Mouse (Mus musculus) heart, adult 11 months (tissue): ENCODE measurements around the gene Amdhd2.

Experiments used
- DNase-seq: peaks from one replicate; pipeline ENCODE4 v3.0.0; 2022

The Amdhd2 gene

GRCm38 (mm10) chr17:24163176-24163962 lies at the start of gene Amdhd2:
TSS of gene Amdhd2 (minus strand) at chr17:24163766.
- peak; percentile 100 for DNase-seq

DNA sequence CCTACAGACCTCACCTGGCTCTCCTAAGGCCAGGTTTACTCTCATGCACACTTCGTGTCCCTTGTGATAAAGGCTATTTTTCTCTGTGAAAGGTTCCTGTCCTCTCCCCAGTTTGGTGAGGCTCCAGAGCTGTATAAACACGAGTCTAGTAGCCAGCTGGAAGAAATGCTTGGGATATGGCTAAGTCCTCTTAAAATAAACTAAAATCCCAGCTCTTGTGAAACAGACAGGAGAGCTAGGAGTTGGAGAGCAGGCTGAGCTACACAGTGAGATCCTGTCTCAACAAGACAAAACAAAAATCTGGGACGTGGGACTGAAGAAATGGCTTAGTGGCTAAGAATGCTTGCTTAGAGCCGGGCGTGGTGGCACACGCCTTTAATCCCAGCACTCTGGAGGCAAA lies 49.6 kb upstream of the Amdhd2 start:
- DNase-seq, result no peak

DNA sequence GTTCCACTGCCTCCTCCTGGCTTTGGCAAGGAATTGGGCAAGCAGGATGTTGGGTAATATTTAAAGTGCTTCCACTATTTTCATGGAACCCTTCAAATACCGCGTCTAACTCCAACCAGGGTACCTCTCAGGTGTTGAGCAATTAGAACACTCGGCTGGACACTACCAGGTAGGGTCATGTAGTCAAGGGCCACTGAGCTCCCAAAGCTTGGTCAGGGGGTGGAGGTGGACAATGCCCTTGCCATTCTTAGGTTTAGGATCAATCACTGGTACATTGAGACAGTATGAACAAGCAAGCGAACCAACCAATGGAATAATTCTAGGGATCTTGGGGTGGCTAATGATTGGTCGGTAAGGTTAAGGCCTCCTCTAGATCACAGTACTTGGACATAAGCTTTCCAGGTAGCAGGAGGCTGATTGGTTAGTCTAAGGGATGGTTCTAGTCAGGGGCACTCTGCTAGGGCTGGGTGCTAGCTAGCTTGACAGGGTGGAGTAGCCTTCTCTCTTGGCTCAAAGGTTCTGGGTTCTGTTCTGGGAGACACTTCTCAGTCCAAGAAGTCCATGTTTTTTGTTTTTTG lies 49.0 kb upstream of the Amdhd2 start:
- no peak for DNase-seq

GRCm38 (mm10) chr17:24211631-24212440 lies 48.3 kb upstream of the Amdhd2 start:
- DNase-seq, result peak; percentile 97

DNA sequence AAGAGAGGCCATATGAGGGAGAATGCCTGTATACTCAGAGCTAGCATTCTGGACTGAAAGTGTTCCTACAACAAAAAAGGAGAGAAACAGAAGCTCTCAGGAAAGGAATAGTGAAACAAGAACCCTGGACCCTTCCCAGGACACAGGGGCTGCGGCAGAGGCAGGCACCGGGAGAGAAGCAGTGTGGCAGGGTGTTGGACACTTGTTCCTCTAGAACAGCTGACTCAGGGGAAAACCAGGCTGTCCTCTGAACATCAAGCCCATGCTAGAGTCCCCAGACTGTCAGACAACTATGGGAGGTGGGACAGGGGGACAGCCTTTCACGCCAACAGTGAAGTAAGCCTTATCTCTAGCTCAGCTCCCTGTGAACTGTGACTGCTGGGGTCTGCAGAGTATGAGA lies 47.0 kb upstream of the Amdhd2 start:
- no peak for DNase-seq

DNA sequence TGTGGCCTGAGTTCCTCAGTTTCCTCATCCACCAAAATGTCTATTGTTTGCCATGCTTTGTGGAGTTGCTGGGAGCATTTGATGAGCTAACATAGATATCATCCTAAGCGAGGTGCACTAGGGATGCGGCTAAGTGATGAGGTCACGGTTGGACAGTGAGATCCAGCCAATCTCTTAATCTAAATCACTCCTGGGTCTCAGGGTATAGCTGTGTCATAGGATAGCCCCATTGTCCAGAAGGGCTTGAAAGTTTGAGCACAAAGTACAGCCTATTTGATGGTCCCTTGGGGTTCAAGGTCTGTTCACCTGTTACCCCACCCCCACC lies 46.3 kb upstream of the Amdhd2 start:
- DNase-seq, result no peak

- peak; percentile 96 for DNase-seq
Observed at GRCm38 (mm10) chr17:24209043-24209915, 45.7 kb upstream of the Amdhd2 start, which contains the start of gene Ntn3. TSS of gene Ntn3 (minus strand) at chr17:24209531.

DNA sequence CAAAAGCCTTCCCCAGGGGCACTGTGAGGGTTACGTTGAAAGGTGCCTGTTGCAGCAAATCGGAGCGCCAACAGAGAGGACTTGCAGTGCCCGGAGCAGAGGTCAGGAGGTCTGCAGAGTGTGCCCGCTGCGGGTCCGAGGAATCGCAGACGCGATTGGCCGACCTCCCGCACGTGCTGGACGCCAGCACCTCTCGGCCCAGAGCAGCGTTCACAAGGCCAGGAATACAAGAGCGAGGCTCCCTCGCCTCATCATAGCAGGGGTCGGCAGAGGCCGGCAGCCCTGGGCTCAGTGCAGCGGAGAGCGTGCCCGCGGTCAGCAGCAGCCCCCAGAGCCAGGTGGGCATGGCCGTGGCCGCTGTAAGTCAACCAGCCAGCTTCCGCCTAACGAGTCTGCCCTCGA lies 45.1 kb upstream of the Amdhd2 start:
- DNase-seq, result peak; percentile 91

DNA sequence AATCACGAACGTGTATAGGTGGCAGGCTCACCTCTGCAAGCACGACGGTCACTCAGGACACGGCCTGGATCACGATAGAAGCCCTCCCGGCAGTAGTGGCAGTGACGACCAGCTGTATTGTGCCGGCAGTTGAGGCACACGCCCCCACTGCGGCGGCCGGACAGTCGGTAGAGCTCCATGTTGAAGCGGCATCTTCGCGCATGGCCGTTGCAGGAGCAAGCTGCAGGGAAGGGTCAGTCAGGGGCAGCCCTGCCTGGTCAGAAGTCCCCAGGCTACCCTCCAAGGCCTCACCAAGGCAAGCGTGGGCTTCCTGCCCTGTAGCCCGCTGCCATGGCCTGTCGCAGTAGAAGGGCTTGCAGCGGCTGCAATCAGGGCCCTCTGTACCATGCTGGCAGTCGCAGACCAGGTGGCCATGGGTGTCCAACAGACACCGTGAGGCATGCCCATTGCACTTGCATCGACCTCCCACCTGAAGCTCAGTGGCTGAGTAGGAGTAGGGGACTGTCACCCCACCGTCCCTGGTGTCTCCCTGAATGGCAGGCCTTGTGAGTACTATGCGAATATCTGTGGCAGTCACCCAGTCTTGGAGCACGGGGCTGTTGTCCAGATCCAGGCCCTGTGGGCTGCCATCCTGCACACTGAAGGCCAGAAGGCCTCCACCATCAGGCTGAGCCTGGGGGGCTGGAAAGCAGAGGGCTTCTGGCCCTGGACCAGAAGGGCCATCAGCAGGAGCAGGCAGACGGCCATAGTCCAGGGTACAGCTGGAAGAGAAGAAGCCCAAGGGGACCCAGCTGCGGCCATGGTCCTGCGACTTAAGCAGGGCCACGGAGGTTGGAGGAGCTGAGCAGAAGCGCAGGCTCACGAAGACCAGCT lies 44.4 kb upstream of the Amdhd2 start:
- DNase-seq, result peak; percentile 92

GRCm38 (mm10) chr17:24206451-24207351 lies 43.1 kb upstream of the Amdhd2 start:
- DNase-seq, result peak; percentile 96

DNA sequence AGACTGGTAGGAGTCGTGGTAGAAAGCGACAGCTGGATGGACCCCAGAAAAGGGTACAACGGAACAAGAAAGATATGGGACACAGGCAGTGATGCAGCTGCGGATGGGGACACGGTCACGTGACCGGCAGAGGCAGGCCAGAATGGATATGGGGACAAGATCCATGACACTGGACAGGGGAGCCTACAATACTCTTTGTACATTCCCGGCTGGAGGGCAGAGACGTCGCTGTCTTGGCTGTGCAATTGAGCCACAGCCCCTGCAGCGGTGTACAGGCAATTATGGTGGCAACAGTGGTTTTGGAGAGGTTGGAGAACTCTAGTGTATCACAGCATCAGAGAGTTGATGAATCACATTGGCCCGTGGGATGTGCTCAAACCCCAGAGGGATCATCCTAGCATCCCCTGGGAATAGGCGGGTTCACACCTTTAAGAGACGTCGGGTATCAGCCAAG lies 42.4 kb upstream of the Amdhd2 start:
- DNase-seq, result peak; percentile 92

GRCm38 (mm10) chr17:24205284-24205888 lies 41.8 kb upstream of the Amdhd2 start, which contains the start of gene Tbc1d24:
TSS of gene Tbc1d24 (minus strand) at chr17:24205562.
- DNase-seq, result peak; percentile 99

GRCm38 (mm10) chr17:24204846-24205245 lies 41.3 kb upstream of the Amdhd2 start:
- DNase-seq, result peak; percentile 93

DNA sequence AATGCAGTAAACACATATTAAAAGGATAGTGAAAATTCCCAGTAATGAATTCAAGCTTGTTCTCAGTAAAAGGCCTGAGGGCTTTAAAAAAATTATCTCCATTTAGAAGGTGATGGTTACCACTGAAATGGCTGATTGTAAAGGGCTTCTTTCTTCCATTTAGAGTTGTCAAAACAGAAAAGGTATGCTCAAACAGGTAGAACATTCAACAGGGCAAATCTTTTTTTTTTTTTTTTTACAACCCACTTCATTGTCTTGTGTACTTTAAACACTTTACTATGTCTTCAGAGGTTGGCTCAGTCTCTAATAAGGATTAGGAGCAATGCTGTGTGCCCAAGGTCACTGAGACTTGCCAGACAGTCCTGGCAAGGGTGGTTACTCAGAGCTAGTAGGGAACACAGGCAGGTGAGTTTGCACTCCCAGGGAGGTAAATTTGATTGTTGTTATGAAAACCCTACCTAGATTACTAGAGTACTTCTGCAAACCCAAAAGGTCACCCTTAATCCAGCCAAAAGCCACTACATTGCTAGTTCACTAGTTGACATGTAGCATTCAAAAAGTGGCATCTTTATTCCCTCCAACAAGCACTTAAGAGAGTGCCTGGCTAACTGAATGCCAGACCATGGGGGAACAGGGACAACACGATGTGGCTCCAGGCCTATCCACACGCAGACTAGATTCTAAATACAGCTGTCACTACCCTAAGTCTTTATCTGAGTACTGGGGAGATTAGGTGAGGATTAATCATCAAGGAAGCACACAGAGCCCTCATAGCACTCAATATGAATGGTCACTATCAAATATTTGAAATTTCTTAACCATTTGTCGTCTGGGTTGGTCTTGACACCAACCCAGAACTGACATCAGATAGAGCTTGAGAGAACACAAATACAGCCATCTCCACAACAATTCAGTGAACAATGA lies 40.3 kb upstream of the Amdhd2 start:
- DNase-seq, result no peak

- DNase-seq, result no peak
Observed at GRCm38 (mm10) chr17:24203068-24203467, 39.5 kb upstream of the Amdhd2 start.

DNA sequence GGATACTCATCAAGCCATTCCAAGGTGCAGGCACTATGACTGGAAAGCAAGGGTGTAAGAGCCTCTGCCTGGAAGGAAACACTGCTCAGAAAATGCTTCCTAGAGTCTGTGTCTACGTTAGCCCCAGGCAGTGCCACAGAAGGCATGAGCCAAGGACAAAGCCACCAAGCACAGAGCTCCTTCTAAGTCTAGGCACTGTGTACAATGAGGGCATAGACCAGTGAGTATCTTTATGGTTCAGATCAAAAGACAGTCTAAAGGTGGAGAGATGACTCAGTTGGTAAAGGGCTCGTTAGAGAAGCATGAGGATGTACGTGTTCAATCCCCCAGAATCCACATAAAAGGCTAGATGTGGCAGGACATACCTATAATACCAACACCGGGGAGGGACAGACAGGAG lies 37.5 kb upstream of the Amdhd2 start:
- DNase-seq, result no peak

DNA sequence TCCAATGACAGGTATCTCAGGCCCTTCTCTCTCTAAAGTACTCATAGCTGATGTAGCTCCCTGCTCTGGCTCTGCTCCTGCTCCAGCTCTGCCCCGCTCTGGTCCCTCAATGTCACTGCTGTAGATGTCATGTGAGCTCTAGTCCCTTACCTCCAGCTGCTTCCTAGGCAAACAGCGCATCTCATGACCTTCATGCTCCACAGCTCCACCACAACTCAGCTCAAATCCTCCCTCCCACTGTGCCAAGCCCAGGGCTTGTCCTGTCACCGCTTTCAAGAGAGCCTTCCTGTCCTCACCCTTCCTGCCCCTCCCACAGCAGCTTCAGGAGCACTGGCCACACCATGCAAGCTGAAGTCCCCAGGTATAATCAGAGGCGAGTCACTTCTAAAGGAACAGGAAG lies 36.2 kb upstream of the Amdhd2 start:
- peak; percentile 95 for DNase-seq

DNA sequence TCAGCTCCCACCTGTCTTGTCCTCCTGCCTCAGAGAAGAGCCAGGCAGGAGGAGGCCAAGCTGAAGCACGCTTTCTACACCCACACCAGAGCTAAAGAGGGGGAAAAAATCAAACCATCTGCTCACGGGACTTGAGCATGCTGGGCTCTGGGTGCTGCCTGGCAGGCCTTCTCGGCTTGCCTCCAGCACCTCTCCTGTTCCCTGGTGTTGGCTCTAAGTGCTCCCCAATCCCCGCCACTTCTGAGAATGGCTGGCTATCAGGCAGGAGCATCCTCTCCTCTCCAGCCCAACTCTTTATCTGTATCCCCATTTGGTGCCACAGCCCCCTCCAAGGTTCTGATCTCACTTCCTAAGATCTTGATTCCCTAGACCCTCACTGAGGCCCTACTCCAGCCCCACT lies 35.7 kb upstream of the Amdhd2 start:
- DNase-seq, result no peak
